Mouse (Mus musculus): Measurements from ENCODE around the gene Cxcl3. TPM values are rescaled to one million over a fixed set of nuclear protein-coding genes. Genes with fewer than 3 reads are reported as not detected.

Gene Cxcl3
- polyA plus RNA-seq (2012; rRNA removed; ENCODE audit: low replicate concordance): not detected in 2 replicates

GRCm38 (mm10) chr5:90785659-90786588 is at the start of gene Cxcl3:
Gene Cxcl3 (plus strand): TSS chr5:90786103.

DNA sequence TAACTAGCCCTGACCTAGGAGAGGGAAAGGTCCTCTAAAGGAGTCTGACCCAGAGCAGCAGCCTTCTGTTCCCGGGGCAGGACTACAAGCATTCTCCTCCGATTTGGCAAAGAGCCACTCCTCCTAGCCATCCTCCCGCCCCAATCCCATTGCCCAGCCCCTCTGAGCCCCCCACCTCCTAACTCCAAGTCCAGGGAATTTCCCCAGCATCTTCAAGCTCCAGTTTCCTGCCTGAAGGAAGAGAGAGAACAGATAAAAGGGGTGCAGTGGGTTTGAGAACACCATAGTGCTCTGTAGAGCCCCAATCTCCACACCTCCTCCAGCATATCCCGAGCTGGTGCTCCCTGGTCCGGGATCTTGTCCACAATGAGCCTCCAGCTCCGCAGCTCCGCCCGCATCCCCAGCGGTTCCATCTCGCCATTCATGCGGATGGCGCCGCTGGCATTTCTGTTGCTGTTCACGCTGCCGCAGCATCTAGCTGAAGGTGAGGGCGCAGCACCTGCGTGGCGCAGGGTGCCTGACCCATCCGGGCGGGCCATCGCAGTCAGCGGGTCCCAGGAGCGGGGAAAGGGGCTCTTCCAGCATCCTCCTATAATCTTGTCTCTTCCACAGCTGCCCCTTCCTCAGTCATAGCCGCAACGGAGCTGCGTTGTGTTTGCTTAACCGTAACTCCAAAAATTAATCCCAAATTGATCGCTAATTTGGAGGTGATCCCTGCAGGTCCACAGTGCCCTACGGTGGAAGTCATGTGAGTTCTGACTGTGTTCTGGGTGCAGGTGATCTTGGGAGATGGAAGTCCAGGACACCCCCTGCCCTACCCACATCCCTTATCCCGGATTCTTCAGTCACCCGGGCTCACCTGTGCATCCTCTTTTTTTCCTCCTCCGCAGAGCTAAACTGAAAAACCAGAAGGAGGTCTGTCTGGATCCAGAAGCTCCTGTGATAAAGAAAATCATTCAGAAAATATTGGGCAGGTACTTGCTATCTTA is 26.5 kb upstream of the Cxcl3 start, which contains the start of gene Cxcl5:
Cxcl5 (plus strand) TSS at position 284 of the 989 bp plus-strand sequence.

DNA sequence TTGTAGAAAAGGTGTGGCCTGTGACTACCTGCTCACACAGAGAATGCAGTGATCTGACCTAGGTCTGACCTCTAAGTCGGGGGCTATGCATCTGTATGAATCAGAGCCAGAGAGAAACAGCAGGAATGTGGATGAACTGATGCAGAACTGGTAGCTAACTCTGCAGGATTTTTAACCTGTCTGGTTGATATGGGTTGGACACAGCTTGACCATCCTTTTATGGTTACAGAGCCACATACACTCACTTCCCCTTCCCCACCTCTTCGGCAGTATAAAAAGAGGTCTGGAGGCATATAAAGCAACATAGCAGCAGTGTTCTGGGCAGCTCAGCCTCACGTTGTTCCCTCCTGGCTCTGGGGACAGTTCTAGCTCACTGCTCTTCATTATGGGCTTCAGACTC is 17.7 kb upstream of the Cxcl3 start, which contains the start of gene Ppbp:
Ppbp (plus strand) TSS at position 301 of the 400 bp plus-strand sequence.

GRCm38 (mm10) chr5:90771880-90772653 is 13.8 kb upstream of the Cxcl3 start, which contains the start of gene Pf4:
Gene Pf4 (plus strand): TSS chr5:90772435.

GRCm38 (mm10) chr5:90794195-90794625 is 8.3 kb downstream of the Cxcl3 start, which contains the start of gene Cxcl15:
Gene Cxcl15 (plus strand): TSS chr5:90794534.

Other genes with a start within 250 kb of the Cxcl3 start
- gene 5830473C10Rik, start 225.0 kb upstream of the Cxcl3 start, polyA plus RNA-seq (2012; rRNA removed; ENCODE audit: low replicate concordance): 0.10 TPM in 1 of 2 replicates, not detected in the other
- 3.3 and 5.8 TPM in 2 replicates for gene Rassf6, start 145.4 kb upstream of the Cxcl3 start, polyA plus RNA-seq (2012; rRNA removed; ENCODE audit: low replicate concordance)
- gene Cxcl5, start 26.7 kb upstream of the Cxcl3 start, polyA plus RNA-seq (2012; rRNA removed; ENCODE audit: low replicate concordance): 0.11 and 0.18 TPM in 2 replicates
- 0.96 and 1.8 TPM in 2 replicates for gene Ppbp, start 17.6 kb upstream of the Cxcl3 start, polyA plus RNA-seq (2012; rRNA removed; ENCODE audit: low replicate concordance)
- 99.0 and 112 TPM in 2 replicates for gene Pf4, start 13.7 kb upstream of the Cxcl3 start, polyA plus RNA-seq (2012; rRNA removed; ENCODE audit: low replicate concordance)
- gene Cxcl15, start 8.4 kb downstream of the Cxcl3 start, polyA plus RNA-seq (2012; rRNA removed; ENCODE audit: low replicate concordance): 2.2 and 6.9 TPM in 2 replicates
- 4.5 and 6.4 TPM in 2 replicates for gene Cxcl1, start 105.1 kb downstream of the Cxcl3 start, polyA plus RNA-seq (2012; rRNA removed; ENCODE audit: low replicate concordance)
- gene Cxcl2, start 117.8 kb downstream of the Cxcl3 start, polyA plus RNA-seq (2012; rRNA removed; ENCODE audit: low replicate concordance): 0.69 and 1.6 TPM in 2 replicates
- gene Mthfd2l, start 145.0 kb downstream of the Cxcl3 start, polyA plus RNA-seq (2012; rRNA removed; ENCODE audit: low replicate concordance): 20.2 and 59.8 TPM in 2 replicates
- gene Epgn, start 241.4 kb downstream of the Cxcl3 start, polyA plus RNA-seq (2012; rRNA removed; ENCODE audit: low replicate concordance): 0.16 TPM in 1 of 2 replicates, not detected in the other

Data from mammary gland, adult 2 months (tissue).